Mouse (Mus musculus): ENCODE measurements around the gene Ube2u. TPM values are rescaled to one million over a fixed set of nuclear protein-coding genes. Genes with fewer than 3 reads are reported as not detected.
A peak's percentile ranks its signal among the peaks of the same experiment; 100 is the strongest.
"Not testable (repeated sequence)": the region's sequence is repeated elsewhere in the genome, so short reads cannot be mapped to it uniquely, and the experiment has no call there.

Ube2u gene
- polyA plus RNA-seq, 1 experiment from 2014 or later = 0.15 TPM

DNA sequence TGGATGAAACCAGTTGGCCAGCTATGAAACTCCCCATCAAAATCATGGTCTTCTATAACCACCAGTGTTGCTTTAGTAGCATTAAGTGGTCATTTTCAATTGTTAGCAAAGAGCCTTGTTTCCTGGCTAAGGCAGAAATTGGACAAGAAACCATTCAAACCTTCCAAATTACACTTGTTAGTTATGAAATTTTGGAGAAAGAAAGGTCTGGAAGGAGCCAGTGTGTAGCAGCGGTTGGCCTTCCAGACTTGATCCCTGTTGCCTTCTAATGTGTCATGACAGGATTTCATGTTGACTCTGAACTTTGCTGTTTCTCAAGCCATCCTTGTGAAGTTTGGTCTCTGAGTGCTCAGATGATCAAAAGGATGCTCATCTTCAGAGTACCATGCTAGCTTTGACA, 17.9 kb downstream of the Ube2u start:
- ATAC-seq (no peak), DNase-seq (ENCODE audit: low spot score) (no peak)
- Histone ChIP-seq H3K36me3 (ENCODE audit: control insufficient read depth, insufficient read depth, low read length) (no peaks in the 10 kb centered on the region), H3K9ac (ENCODE audit: low read length) (no peak overlapping the region), H3K9me3 (replicated peaks; ENCODE audit: control insufficient read depth, low read length) (no peaks in the 10 kb centered on the region), H3K27me3 (replicated peaks; ENCODE audit: control insufficient read depth, insufficient read depth, low read length) (no peaks in the 10 kb centered on the region), H3K4me2 (ENCODE audit: low read length) (no peak overlapping the region), H3K27ac (ENCODE audit: low read depth, low read length) (no peak overlapping the region), H3K4me1 (ENCODE audit: control insufficient read depth, insufficient read depth, low read length) (no peaks in the 10 kb centered on the region), H3K4me3 (ENCODE audit: low read depth, low read length) (no peak overlapping the region)
- 100% methylated on average over 1 of the region's 1 CpGs for WGBS

- Histone ChIP-seq H3K4me3 (ENCODE audit: low read depth, low read length) (no peak overlapping the region), H3K36me3 (ENCODE audit: control insufficient read depth, insufficient read depth, low read length) (no peaks in the 10 kb centered on the region), H3K27ac (ENCODE audit: low read depth, low read length) (no peak overlapping the region), H3K27me3 (replicated peaks; ENCODE audit: control insufficient read depth, insufficient read depth, low read length) (no peaks in the 10 kb centered on the region), H3K9me3 (replicated peaks; ENCODE audit: control insufficient read depth, low read length) (no peaks in the 10 kb centered on the region), H3K4me1 (ENCODE audit: control insufficient read depth, insufficient read depth, low read length) (no peaks in the 10 kb centered on the region), H3K4me2 (ENCODE audit: low read length) (no peak overlapping the region), H3K9ac (ENCODE audit: low read length) (no peak overlapping the region)
- 53% methylated on average over 6 of the region's 6 CpGs for WGBS
- no peak for ATAC-seq
- peak; percentile 10 for DNase-seq (ENCODE audit: low spot score)
Observed at GRCm38 (mm10) chr4:100498192-100498591, 19.5 kb downstream of the Ube2u start.

DNA sequence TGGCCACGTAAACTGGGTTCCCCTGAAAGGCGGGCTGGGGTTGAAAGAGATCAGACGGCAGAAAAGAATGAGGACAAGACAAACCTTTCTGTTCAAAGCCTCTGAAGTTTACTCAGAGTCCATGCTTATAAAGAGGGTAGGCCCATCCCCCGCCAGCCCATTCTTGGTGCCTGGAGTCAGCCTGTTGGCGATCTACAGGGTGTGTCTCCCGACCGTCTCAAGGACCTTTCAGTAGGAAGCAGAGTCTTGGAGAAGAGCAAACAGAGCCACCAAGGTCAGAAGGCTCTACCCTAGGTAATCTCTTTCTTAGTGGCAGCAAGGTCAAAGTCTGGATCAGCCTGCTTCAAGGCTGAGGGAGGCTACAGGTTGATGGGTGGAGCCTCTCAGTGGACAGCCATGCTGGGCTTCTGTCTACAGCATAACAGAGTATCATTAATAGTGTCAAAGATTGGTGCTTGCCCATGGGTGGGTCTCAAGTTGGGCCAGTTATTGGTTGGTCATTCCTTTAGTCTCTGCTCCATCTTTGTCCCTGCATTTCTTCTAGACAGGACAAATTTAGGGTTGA, 20.5 kb downstream of the Ube2u start:
- WGBS = 89% methylated on average over 7 of the region's 7 CpGs
- not testable (repeated sequence) for H3K36me3 ChIP-seq (ENCODE audit: control insufficient read depth, insufficient read depth, low read length); H3K9me3 ChIP-seq (replicated peaks; ENCODE audit: control insufficient read depth, low read length); H3K4me3 ChIP-seq (ENCODE audit: low read depth, low read length); H3K4me2 ChIP-seq (ENCODE audit: low read length); H3K9ac ChIP-seq (ENCODE audit: low read length); H3K4me1 ChIP-seq (ENCODE audit: control insufficient read depth, insufficient read depth, low read length); H3K27ac ChIP-seq (ENCODE audit: low read depth, low read length); ATAC-seq; H3K27me3 ChIP-seq (replicated peaks; ENCODE audit: control insufficient read depth, insufficient read depth, low read length); DNase-seq (ENCODE audit: low spot score)

- ATAC-seq = no peak
- WGBS = 85% methylated on average over 2 of the region's 2 CpGs
- H3K27ac ChIP-seq (ENCODE audit: low read depth, low read length) = no peak overlapping the region
- no peaks in the 10 kb centered on the region for H3K36me3 ChIP-seq (ENCODE audit: control insufficient read depth, insufficient read depth, low read length)
- H3K27me3 ChIP-seq (replicated peaks; ENCODE audit: control insufficient read depth, insufficient read depth, low read length) = no peaks in the 10 kb centered on the region
- H3K4me3 ChIP-seq (ENCODE audit: low read depth, low read length) = no peak overlapping the region
- H3K4me1 ChIP-seq (ENCODE audit: control insufficient read depth, insufficient read depth, low read length) = no peaks in the 10 kb centered on the region
- no peak for DNase-seq (ENCODE audit: low spot score)
- H3K9me3 ChIP-seq (replicated peaks; ENCODE audit: control insufficient read depth, low read length) = no peaks in the 10 kb centered on the region
- no peak overlapping the region for H3K9ac ChIP-seq (ENCODE audit: low read length)
- H3K4me2 ChIP-seq (ENCODE audit: low read length) = no peak overlapping the region
Observed at GRCm38 (mm10) chr4:100503337-100503736, 24.7 kb downstream of the Ube2u start.

- H3K36me3 ChIP-seq (ENCODE audit: control insufficient read depth, insufficient read depth, low read length) = no peaks in the 10 kb centered on the region
- no peak for DNase-seq (ENCODE audit: low spot score)
- H3K27me3 ChIP-seq (replicated peaks; ENCODE audit: control insufficient read depth, insufficient read depth, low read length) = no peaks in the 10 kb centered on the region
- no peaks in the 10 kb centered on the region for H3K4me1 ChIP-seq (ENCODE audit: control insufficient read depth, insufficient read depth, low read length)
- WGBS = 90% methylated on average over 2 of the region's 2 CpGs
- no peak overlapping the region for H3K9ac ChIP-seq (ENCODE audit: low read length)
- no peak overlapping the region for H3K4me3 ChIP-seq (ENCODE audit: low read depth, low read length)
- H3K27ac ChIP-seq (ENCODE audit: low read depth, low read length) = no peak overlapping the region
- no peaks in the 10 kb centered on the region for H3K9me3 ChIP-seq (replicated peaks; ENCODE audit: control insufficient read depth, low read length)
- ATAC-seq = no peak
- H3K4me2 ChIP-seq (ENCODE audit: low read length) = no peak overlapping the region
Observed at GRCm38 (mm10) chr4:100517646-100518045, 39.0 kb downstream of the Ube2u start.

- no peak for DNase-seq (ENCODE audit: low spot score)
- Histone ChIP-seq H3K4me2 (ENCODE audit: low read length) (no peak overlapping the region), H3K27ac (ENCODE audit: low read depth, low read length) (no peak overlapping the region), H3K4me3 (ENCODE audit: low read depth, low read length) (no peak overlapping the region), H3K36me3 (ENCODE audit: control insufficient read depth, insufficient read depth, low read length) (no peaks in the 10 kb centered on the region), H3K4me1 (ENCODE audit: control insufficient read depth, insufficient read depth, low read length) (no peaks in the 10 kb centered on the region; the same call in 1 of the 2 replicates), H3K9me3 (replicated peaks; ENCODE audit: control insufficient read depth, low read length) (no peaks in the 10 kb centered on the region), H3K27me3 (replicated peaks; ENCODE audit: control insufficient read depth, insufficient read depth, low read length) (peaks cover 5% of the 10 kb centered on the region; the same call in 1 of the 2 replicates), H3K9ac (ENCODE audit: low read length) (no peak overlapping the region)
- ATAC-seq = no peak
- WGBS = 22% methylated on average over 6 of the region's 6 CpGs
Observed at GRCm38 (mm10) chr4:100522534-100522933, 43.9 kb downstream of the Ube2u start.

DNA sequence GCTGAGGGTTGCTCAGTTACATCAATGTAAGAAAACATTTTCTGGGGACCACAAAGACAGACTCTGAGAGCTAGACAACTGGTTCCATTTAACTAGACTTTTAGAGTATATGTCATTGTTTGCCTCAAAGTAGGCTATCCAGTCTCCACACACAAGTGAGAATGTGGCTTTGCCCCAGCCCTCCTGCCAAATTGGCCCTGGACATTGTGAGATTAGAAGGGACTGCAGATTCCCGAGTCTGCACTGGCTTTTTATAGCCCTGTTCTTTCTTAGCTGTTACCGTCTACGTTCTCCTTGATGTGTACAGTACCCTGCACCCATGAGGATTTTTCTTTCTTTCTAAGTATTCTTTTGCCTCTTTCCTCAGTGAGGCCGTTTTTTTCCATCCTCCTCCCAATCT, 46.1 kb downstream of the Ube2u start:
- WGBS = 33% methylated on average over 4 of the region's 4 CpGs
- ATAC-seq (no peak), DNase-seq (ENCODE audit: low spot score) (no peak)
- Histone ChIP-seq H3K27ac (ENCODE audit: low read depth, low read length) (no peak overlapping the region), H3K9me3 (replicated peaks; ENCODE audit: control insufficient read depth, low read length) (no peaks in the 10 kb centered on the region), H3K4me2 (ENCODE audit: low read length) (no peak overlapping the region), H3K4me1 (ENCODE audit: control insufficient read depth, insufficient read depth, low read length) (peaks cover 3% of the 10 kb centered on the region; the same call in 1 of the 2 replicates), H3K4me3 (ENCODE audit: low read depth, low read length) (no peak overlapping the region), H3K36me3 (ENCODE audit: control insufficient read depth, insufficient read depth, low read length) (no peaks in the 10 kb centered on the region), H3K27me3 (replicated peaks; ENCODE audit: control insufficient read depth, insufficient read depth, low read length) (peaks cover 13% of the 10 kb centered on the region), H3K9ac (ENCODE audit: low read length) (no peak overlapping the region)

DNA sequence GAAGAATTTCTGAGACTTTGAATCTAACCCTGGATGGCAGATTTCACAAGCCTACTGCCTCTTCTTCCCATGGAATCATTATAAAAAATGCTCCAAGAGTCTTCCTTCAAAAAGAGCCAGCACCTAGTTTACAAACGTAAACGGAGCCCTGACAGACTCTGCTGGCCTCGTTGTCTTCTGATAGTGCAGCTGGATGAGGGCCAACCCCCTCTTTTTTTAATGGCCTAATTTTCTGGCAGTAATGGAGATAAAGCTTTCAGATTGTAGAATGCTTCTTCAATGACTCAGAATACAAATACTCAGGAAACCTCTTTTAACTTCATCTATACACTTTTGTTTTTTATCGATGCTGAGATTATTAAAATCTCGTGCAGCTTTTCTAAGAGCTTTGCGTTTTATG, 47.6 kb downstream of the Ube2u start:
- no peak overlapping the region for H3K9ac ChIP-seq (ENCODE audit: low read length)
- H3K27ac ChIP-seq (ENCODE audit: low read depth, low read length) = no peak overlapping the region
- DNase-seq (ENCODE audit: low spot score) (peak; percentile 28), ATAC-seq (no peak)
- H3K4me3 ChIP-seq (ENCODE audit: low read depth, low read length) = no peak overlapping the region
- no peaks in the 10 kb centered on the region for H3K36me3 ChIP-seq (ENCODE audit: control insufficient read depth, insufficient read depth, low read length)
- no peak overlapping the region for H3K4me2 ChIP-seq (ENCODE audit: low read length)
- H3K27me3 ChIP-seq (replicated peaks; ENCODE audit: control insufficient read depth, insufficient read depth, low read length) = peaks cover 13% of the 10 kb centered on the region
- 27% methylated on average over 6 of the region's 6 CpGs for WGBS
- H3K9me3 ChIP-seq (replicated peaks; ENCODE audit: control insufficient read depth, low read length) = no peaks in the 10 kb centered on the region
- peaks cover 3% of the 10 kb centered on the region; the same call in 1 of the 2 replicates for H3K4me1 ChIP-seq (ENCODE audit: control insufficient read depth, insufficient read depth, low read length)

DNA sequence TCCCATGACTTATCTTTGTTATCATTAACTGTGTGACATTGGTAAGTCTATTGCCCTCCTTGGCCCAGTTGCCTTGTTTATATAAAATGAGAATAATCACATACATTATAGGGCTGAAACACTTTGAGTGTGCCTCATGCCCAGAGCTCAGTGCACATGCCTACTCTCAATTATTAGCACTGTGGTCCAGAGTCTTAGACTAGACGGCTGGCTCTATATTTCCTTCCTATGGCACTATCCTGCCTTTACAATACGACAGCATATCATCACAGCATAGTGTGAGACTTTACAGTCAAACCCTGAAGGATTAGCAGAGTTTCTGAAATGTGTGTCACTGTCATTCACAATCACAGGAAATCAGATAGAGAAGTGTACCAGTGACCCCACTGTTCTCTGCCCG, 48.4 kb downstream of the Ube2u start:
- no peak overlapping the region for H3K9ac ChIP-seq (ENCODE audit: low read length)
- H3K9me3 ChIP-seq (replicated peaks; ENCODE audit: control insufficient read depth, low read length) = no peaks in the 10 kb centered on the region
- no peak overlapping the region for H3K4me3 ChIP-seq (ENCODE audit: low read depth, low read length)
- no peak for ATAC-seq
- H3K36me3 ChIP-seq (ENCODE audit: control insufficient read depth, insufficient read depth, low read length) = no peaks in the 10 kb centered on the region
- no peak overlapping the region for H3K27ac ChIP-seq (ENCODE audit: low read depth, low read length)
- peak overlapping the region; percentile 25 for H3K4me2 ChIP-seq (ENCODE audit: low read length)
- peaks cover 13% of the 10 kb centered on the region for H3K27me3 ChIP-seq (replicated peaks; ENCODE audit: control insufficient read depth, insufficient read depth, low read length)
- WGBS = 21% methylated on average over 3 of the region's 3 CpGs
- H3K4me1 ChIP-seq (ENCODE audit: control insufficient read depth, insufficient read depth, low read length) = peaks cover 3% of the 10 kb centered on the region; the same call in 1 of the 2 replicates
- DNase-seq (ENCODE audit: low spot score) = no peak
